Mouse (Mus musculus) CH12.LX (cell line): ENCODE data around the gene Kat2a. TPM values are rescaled to one million over a fixed set of nuclear protein-coding genes. Genes with fewer than 3 reads are reported as not detected.

Experiments used
- DNase-seq: peaks from one replicate; pipeline ENCODE4 v3.0.0-alpha.2; 2013; ENCODE audit errors: extremely low read depth
- H3K27ac ChIP-seq: 2 replicates; pipeline ENCODE4 v1.5.1; 2012; ENCODE audit warnings: low read depth, mild to moderate bottlenecking, control low read depth, moderate library complexity; ENCODE audit not compliant: insufficient read depth
- H3K27me3 ChIP-seq: replicated peaks from 2 replicates; pipeline ENCODE3; 2012; ENCODE audit warnings: inconsistent platforms
- H3K36me3 ChIP-seq, 2 experiments: replicated peaks in 1 of 2; 2 replicates each; pipeline versions ENCODE3 to v1.6.1; 2012; ENCODE audit warnings: inconsistent platforms in 1 of 2, low read length in 1 of 2, mild to moderate bottlenecking in 1 of 2, mixed read lengths in 1 of 2, moderate library complexity in 1 of 2; ENCODE audit not compliant: control insufficient read depth in 1 of 2, insufficient read depth in 1 of 2
- H3K4me1 ChIP-seq, 2 experiments: 2 replicates each; pipeline ENCODE4 v1.6.1; 2012; ENCODE audit warnings: inconsistent platforms in 1 of 2, moderate library complexity in 1 of 2; ENCODE audit not compliant: insufficient read depth in 2 of 2, control insufficient read depth in 1 of 2
- H3K4me2 ChIP-seq: 2 replicates; pipeline ENCODE4 v1.6.1; 2012; ENCODE audit warnings: low read depth, mild to moderate bottlenecking, control low read depth; ENCODE audit not compliant: poor library complexity, insufficient read depth, severe bottlenecking
- H3K4me3 ChIP-seq, 3 experiments: fragments of 150-350 bp in 1 of 3; sonication (generic) in 1 of 3; replicated peaks in 1 of 3; 2 replicates each; pipeline versions ENCODE3 to v1.5.1; 2011 to 2012; ENCODE audit warnings: low read depth in 2 of 3, low read length in 2 of 3, mild to moderate bottlenecking in 2 of 3, moderate library complexity in 2 of 3, control low read depth in 1 of 3, improper control_type of control experiment in 1 of 3, inconsistent platforms in 1 of 3, mixed read lengths in 1 of 3; ENCODE audit not compliant: poor library complexity in 1 of 3
- H3K79me2 ChIP-seq: replicated peaks from 2 replicates; pipeline ENCODE4 v1.6.1; 2012; ENCODE audit warnings: mild to moderate bottlenecking, moderate library complexity; ENCODE audit not compliant: control insufficient read depth, poor library complexity, insufficient read depth, severe bottlenecking; ENCODE audit errors: extremely low read depth
- H3K9ac ChIP-seq: 2 replicates; pipeline ENCODE4 v1.6.1; 2012; ENCODE audit warnings: low read depth, mild to moderate bottlenecking, control low read depth, moderate library complexity; ENCODE audit not compliant: insufficient read depth
- H3K9me3 ChIP-seq: replicated peaks from 2 replicates; pipeline ENCODE3; 2012; ENCODE audit warnings: low read length, inconsistent platforms, mixed read lengths
- CHD1 ChIP-seq: IDR thresholded peaks from 2 replicates; pipeline ENCODE4 v1.6.1; 2012; ENCODE audit warnings: low read depth, low read length, improper control_type of control experiment, inconsistent platforms
- CTCF ChIP-seq, 2 experiments: IDR thresholded peaks in 1 of 2; conservative IDR thresholded peaks in 1 of 2; 2 replicates each; pipeline ENCODE4 v1.5.1; 2011 to 2012; ENCODE audit warnings: low read depth in 2 of 2, low read length in 2 of 2, improper control_type of control experiment in 1 of 2, inconsistent platforms in 1 of 2, mild to moderate bottlenecking in 1 of 2, moderate library complexity in 1 of 2
- ELF1 ChIP-seq: IDR thresholded peaks from 2 replicates; pipeline ENCODE4 v1.6.1; 2014; ENCODE audit warnings: low read depth, mild to moderate bottlenecking, inconsistent platforms, low read length, improper control_type of control experiment
- EP300 ChIP-seq: IDR thresholded peaks from 2 replicates; pipeline ENCODE4 v1.6.1; 2011; ENCODE audit warnings: low read length, improper control_type of control experiment
- ETS1 ChIP-seq: conservative IDR thresholded peaks from 2 replicates; pipeline ENCODE4 v1.6.1; 2012; ENCODE audit warnings: low read depth, mild to moderate bottlenecking, inconsistent platforms, low read length, improper control_type of control experiment, moderate library complexity
- GABPA ChIP-seq: IDR thresholded peaks from 2 replicates; pipeline ENCODE4 v1.6.1; 2012; ENCODE audit warnings: low read depth, low read length, improper control_type of control experiment, inconsistent platforms; ENCODE audit not compliant: insufficient replicate concordance
- HCFC1 ChIP-seq: IDR thresholded peaks from 2 replicates; pipeline ENCODE4 v1.6.1; 2012; ENCODE audit warnings: low read depth, mild to moderate bottlenecking, inconsistent platforms, low read length, improper control_type of control experiment
- IRF4 ChIP-seq: IDR thresholded peaks from 2 replicates; pipeline ENCODE4 v1.6.1; 2014; ENCODE audit warnings: low read depth, mild to moderate bottlenecking, inconsistent platforms, low read length, improper control_type of control experiment
- JUN ChIP-seq: IDR thresholded peaks from 2 replicates; pipeline ENCODE4 v1.6.1; 2011; ENCODE audit warnings: low read depth, mild to moderate bottlenecking, low read length, improper control_type of control experiment, moderate library complexity; ENCODE audit not compliant: insufficient read depth
- JUND ChIP-seq: conservative IDR thresholded peaks from 2 replicates; pipeline ENCODE4 v1.6.1; 2011; ENCODE audit warnings: low read depth, low read length, improper control_type of control experiment
- MAFK ChIP-seq: IDR thresholded peaks from 2 replicates; pipeline ENCODE4 v1.6.1; 2011; ENCODE audit warnings: low read length, improper control_type of control experiment; ENCODE audit not compliant: insufficient replicate concordance
- MAZ ChIP-seq: IDR thresholded peaks from 2 replicates; pipeline ENCODE4 v1.6.1; 2012; ENCODE audit warnings: low read depth, mild to moderate bottlenecking, inconsistent platforms, low read length, improper control_type of control experiment, moderate library complexity
- MEF2A ChIP-seq: IDR thresholded peaks from 2 replicates; pipeline ENCODE4 v1.6.1; 2014; ENCODE audit warnings: low read depth, mild to moderate bottlenecking, inconsistent platforms, low read length, improper control_type of control experiment, borderline replicate concordance
- MXI1 ChIP-seq: IDR thresholded peaks from 2 replicates; pipeline ENCODE4 v1.6.1; 2011; ENCODE audit warnings: mild to moderate bottlenecking, low read depth, low read length, improper control_type of control experiment
- NELFE ChIP-seq: IDR thresholded peaks from 2 replicates; pipeline ENCODE4 v1.6.1; 2011; ENCODE audit warnings: low read depth, low read length, improper control_type of control experiment
- NRF1 ChIP-seq: IDR thresholded peaks from 2 replicates; pipeline ENCODE4 v1.6.1; 2014; ENCODE audit warnings: low read depth, mild to moderate bottlenecking, inconsistent platforms, low read length, improper control_type of control experiment, moderate library complexity
- POLR2A ChIP-seq: IDR thresholded peaks from 2 replicates; pipeline ENCODE4 v1.6.1; 2011; ENCODE audit warnings: low read depth, mild to moderate bottlenecking, improper control_type of control experiment, low read length
- POLR2AphosphoS2 ChIP-seq: IDR thresholded peaks from 2 replicates; pipeline ENCODE4 v1.6.1; 2011; ENCODE audit warnings: low read depth, low read length, improper control_type of control experiment
- RCOR1 ChIP-seq: conservative IDR thresholded peaks from 2 replicates; pipeline ENCODE4 v1.6.1; 2012; ENCODE audit warnings: low read depth, mild to moderate bottlenecking, inconsistent platforms, low read length, improper control_type of control experiment
- SIN3A ChIP-seq: IDR thresholded peaks from 2 replicates; pipeline ENCODE4 v1.6.1; 2012; ENCODE audit warnings: low read length, improper control_type of control experiment, inconsistent platforms
- SMC3 ChIP-seq: IDR thresholded peaks from 2 replicates; pipeline ENCODE4 v1.6.1; 2011; ENCODE audit warnings: low read depth, low read length, improper control_type of control experiment
- TBP ChIP-seq: conservative IDR thresholded peaks from 2 replicates; pipeline ENCODE4 v1.6.1; 2011; ENCODE audit warnings: low read depth, low read length, improper control_type of control experiment
- UBTF ChIP-seq: IDR thresholded peaks from 2 replicates; pipeline ENCODE4 v1.6.1; 2012; ENCODE audit warnings: low read depth, mild to moderate bottlenecking, inconsistent platforms, low read length, improper control_type of control experiment, moderate library complexity
- ZC3H11A ChIP-seq: IDR thresholded peaks from 2 replicates; pipeline ENCODE4 v1.6.1; 2012; ENCODE audit warnings: low read depth, mild to moderate bottlenecking, inconsistent platforms, low read length, improper control_type of control experiment
- ZMIZ1 ChIP-seq: IDR thresholded peaks from 2 replicates; pipeline ENCODE4 v1.6.1; 2012; ENCODE audit warnings: low read depth, mild to moderate bottlenecking, inconsistent platforms, low read length, improper control_type of control experiment
- ZNF384 ChIP-seq: IDR thresholded peaks from 2 replicates; pipeline ENCODE4 v1.6.1; 2012; ENCODE audit warnings: low read depth, low read length, improper control_type of control experiment, inconsistent platforms
- dilution Hi-C: fragments of 300-500 bp; cut with MboI; formaldehyde crosslinking; loops from 2 replicates; pipeline ENCODE4 v1.14.3; 2020; ENCODE audit warnings: low sequenced_read_pairs; ENCODE audit not compliant: extremely low pct_unique_long_range_greater_than_20kb, extremely low pct_ligation_motif_present
- in situ Hi-C: fragments of 300-500 bp; cut with MboI; formaldehyde crosslinking; loops from 3 replicates; pipeline ENCODE4 v1.14.3; 2019; ENCODE audit warnings: low sequenced_read_pairs, low pct_ligation_motif_present, low pct_unique_long_range_greater_than_20kb, mixed read lengths
- polyA plus RNA-seq: library from polyadenylated mRNA; unstranded; fragments of >175 nt; gene quantifications from 2 replicates; pipeline ENCODE4 v1.2.1, GENCODE M21; 2012; ENCODE audit warnings: low read depth; ENCODE audit not compliant: insufficient read length
- total RNA-seq, 2 experiments: library from RNA; depleted of rRNA; stranded (reverse); fragments of 300-350 nt in 1 of 2; fragments of >200 nt in 1 of 2; gene quantifications; 2 replicates each; pipeline ENCODE4 v1.2.3; 2012 to 2014

Gene Kat2a
- total and polyA plus RNA-seq, 3 experiments = 27.2 to 82.9 (median 30.7) TPM

GRCm38 (mm10) chr11:100749469-100749868, 37.2 kb upstream of the Kat2a start:
- Histone ChIP-seq H3K27ac (no peak overlapping the region), H3K4me2 (no peak overlapping the region), H3K4me1 (0 out of 4 replicates have a peak, but pooled peaks cover 0 to 3% of the 10 kb centered on the region in 2 experiments), H3K27me3 (no peaks in the 10 kb centered on the region), H3K79me2 (no peaks in the 10 kb centered on the region), H3K36me3 (peaks cover 32 to 92% of the 10 kb centered on the region in 2 experiments), H3K9ac (no peak overlapping the region), H3K9me3 (peaks cover 3% of the 10 kb centered on the region), H3K4me3 (no peak overlapping the region)
- in situ Hi-C loops (no loop called here), dilution Hi-C loops (no loop called here)
- no peak for DNase-seq
- TF ChIP-seq MAZ (no peak), NRF1 (no peak), CTCF (conservative IDR thresholded peaks at IDR 0.05 in 1 of 2, IDR thresholded peaks at IDR 0.05 in 1 of 2; ENCODE audit: low read depth in 2 of 2, low read length in 2 of 2) (no peak), NELFE (no peak), RCOR1 (no peak), EP300 (no peak), SMC3 (no peak), MAFK (no peak), MEF2A (no peak), CHD1 (no peak), ZC3H11A (no peak), ZMIZ1 (no peak), POLR2AphosphoS2 (no peak), HCFC1 (no peak), TBP (no peak), POLR2A (no peak), ETS1 (no peak), JUN (no peak)

DNA sequence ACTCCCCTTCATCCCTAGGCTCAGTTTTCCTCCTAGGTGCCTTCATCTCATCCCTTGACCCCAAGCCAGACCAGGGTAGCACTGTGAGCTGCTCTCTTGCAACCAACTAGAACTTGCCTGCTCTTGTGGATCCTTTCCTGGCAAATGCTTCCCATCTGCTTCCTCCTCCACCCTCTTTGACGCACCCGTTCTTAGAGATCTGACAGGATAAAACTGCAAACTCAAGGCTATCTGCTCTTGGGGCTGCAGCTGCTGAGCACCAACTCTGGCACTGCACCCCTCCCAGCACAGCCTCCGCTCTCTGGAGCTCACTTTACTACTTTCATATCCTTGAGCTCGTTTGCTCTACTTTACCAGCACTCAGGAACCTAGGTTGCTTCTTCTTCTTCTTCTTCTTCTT, 36.4 kb upstream of the Kat2a start:
- H3K4me2 ChIP-seq = no peak overlapping the region
- H3K9me3 ChIP-seq = peaks cover 3% of the 10 kb centered on the region
- H3K27ac ChIP-seq = no peak overlapping the region
- H3K4me1 ChIP-seq = 0 out of 4 replicates have a peak, but pooled peaks cover 0 to 3% of the 10 kb centered on the region in 2 experiments
- H3K27me3 ChIP-seq = no peaks in the 10 kb centered on the region
- H3K4me3 ChIP-seq = no peak overlapping the region
- DNase-seq = no peak
- H3K36me3 ChIP-seq = peaks cover 27 to 90% of the 10 kb centered on the region in 2 experiments
- dilution Hi-C loops = no loop called here
- in situ Hi-C loops = no loop called here
- TF ChIP-seq UBTF = no peak
- TF ChIP-seq SIN3A = no peak
- no peak for TF ChIP-seq ELF1
- TF ChIP-seq GABPA = no peak
- TF ChIP-seq ZNF384 = no peak
- no peak for TF ChIP-seq ETS1
- no peak for TF ChIP-seq MXI1
- TF ChIP-seq JUND = no peak
- TF ChIP-seq MAFK = no peak
- TF ChIP-seq IRF4 = no peak
- TF ChIP-seq CHD1 = no peak
- no peak for TF ChIP-seq NELFE
- H3K9ac ChIP-seq = no peak overlapping the region
- H3K79me2 ChIP-seq = no peaks in the 10 kb centered on the region
